Mouse (Mus musculus): ENCODE data around the gene Med20. TPM values are rescaled to one million over a fixed set of nuclear protein-coding genes. Genes with fewer than 3 reads are reported as not detected.

The Med20 gene
- polyA plus RNA-seq, 1 experiment = 25.8 TPM

GRCm38 (mm10) chr17:47599511-47600297 lies 11.7 kb upstream of the Med20 start:
- Histone ChIP-seq H3K79me3 (ENCODE audit: low read depth) (peaks cover 12% of the 10 kb centered on the region), H3K79me2 (ENCODE audit: control insufficient read depth, insufficient read depth) (peaks cover 20% of the 10 kb centered on the region), H3ac (ENCODE audit: control insufficient read depth, insufficient read length, low read depth) (no peak overlapping the region), H3K36me3 (ENCODE audit: control insufficient read depth, insufficient read depth) (peaks cover 68% of the 10 kb centered on the region), H3K4me3 (ENCODE audit: insufficient read depth, poor library complexity, severe bottlenecking) (no peak overlapping the region), H3K27me3 (ENCODE audit: control insufficient read depth, insufficient read depth, insufficient read length) (no peaks in the 10 kb centered on the region)
- TF ChIP-seq MAX (IDR thresholded peaks at IDR 0.05) (no peak), USF1 (IDR thresholded peaks at IDR 0.05; ENCODE audit: low read depth) (no peak), FOSL1 (IDR thresholded peaks at IDR 0.05; ENCODE audit: insufficient read depth, low read length, poor library complexity, severe bottlenecking) (no peak), CTCF (IDR thresholded peaks at IDR 0.05; ENCODE audit: control insufficient read depth, insufficient read depth, insufficient read length) (no peak), CEBPB (IDR thresholded peaks at IDR 0.05; ENCODE audit: low read depth) (no peak), MYOD1 (IDR thresholded peaks at IDR 0.05; ENCODE audit: control insufficient read depth, insufficient read length, low read depth) (no peak)

GRCm38 (mm10) chr17:47600601-47601388 lies 10.6 kb upstream of the Med20 start:
- Histone ChIP-seq H3K79me2 (ENCODE audit: control insufficient read depth, insufficient read depth) (peaks cover 16% of the 10 kb centered on the region), H3K27me3 (ENCODE audit: control insufficient read depth, insufficient read depth, insufficient read length) (no peaks in the 10 kb centered on the region), H3K36me3 (ENCODE audit: control insufficient read depth, insufficient read depth) (peaks cover 79% of the 10 kb centered on the region), H3K4me3 (ENCODE audit: insufficient read depth, poor library complexity, severe bottlenecking) (no peak overlapping the region), H3ac (ENCODE audit: control insufficient read depth, insufficient read length, low read depth) (no peak overlapping the region), H3K79me3 (ENCODE audit: low read depth) (peaks cover 12% of the 10 kb centered on the region)
- TF ChIP-seq MYOD1 (IDR thresholded peaks at IDR 0.05; ENCODE audit: control insufficient read depth, insufficient read length, low read depth) = no peak
- no peak for TF ChIP-seq MYOG (IDR thresholded peaks at IDR 0.05; ENCODE audit: control insufficient read depth, extremely low read depth, insufficient read length)
- TF ChIP-seq MAX (IDR thresholded peaks at IDR 0.05) = no peak
- no peak for TF ChIP-seq CTCF (IDR thresholded peaks at IDR 0.05; ENCODE audit: control insufficient read depth, insufficient read depth, insufficient read length)
- no peak for TF ChIP-seq FOSL1 (IDR thresholded peaks at IDR 0.05; ENCODE audit: insufficient read depth, low read length, poor library complexity, severe bottlenecking)
- no peak for TF ChIP-seq CEBPB (IDR thresholded peaks at IDR 0.05; ENCODE audit: low read depth)
- TF ChIP-seq USF1 (IDR thresholded peaks at IDR 0.05; ENCODE audit: low read depth) = no peak

- H3K36me3 ChIP-seq (ENCODE audit: control insufficient read depth, insufficient read depth) = peaks cover 85% of the 10 kb centered on the region
These were observed 10.0 kb upstream of the Med20 start for GRCm38 (mm10) chr17:47601389-47601755.

GRCm38 (mm10) chr17:47602289-47602688 lies 9.1 kb upstream of the Med20 start:
- Histone ChIP-seq H3K79me2 (ENCODE audit: control insufficient read depth, insufficient read depth) (peaks cover 13% of the 10 kb centered on the region), H3ac (ENCODE audit: control insufficient read depth, insufficient read length, low read depth) (no peak overlapping the region), H3K79me3 (ENCODE audit: low read depth) (peaks cover 3% of the 10 kb centered on the region), H3K4me3 (ENCODE audit: insufficient read depth, poor library complexity, severe bottlenecking) (no peak overlapping the region), H3K27me3 (ENCODE audit: control insufficient read depth, insufficient read depth, insufficient read length) (no peaks in the 10 kb centered on the region), H3K36me3 (ENCODE audit: control insufficient read depth, insufficient read depth) (peaks cover 90% of the 10 kb centered on the region)
- TF ChIP-seq MAX (IDR thresholded peaks at IDR 0.05) (no peak), MYOG (IDR thresholded peaks at IDR 0.05; ENCODE audit: control insufficient read depth, extremely low read depth, insufficient read length) (no peak), MYOD1 (IDR thresholded peaks at IDR 0.05; ENCODE audit: control insufficient read depth, insufficient read length, low read depth) (no peak), USF1 (IDR thresholded peaks at IDR 0.05; ENCODE audit: low read depth) (no peak), CEBPB (IDR thresholded peaks at IDR 0.05; ENCODE audit: low read depth) (no peak), CTCF (IDR thresholded peaks at IDR 0.05; ENCODE audit: control insufficient read depth, insufficient read depth, insufficient read length) (no peak), FOSL1 (IDR thresholded peaks at IDR 0.05; ENCODE audit: insufficient read depth, low read length, poor library complexity, severe bottlenecking) (no peak)

More at GRCm38 (mm10) chr17:47601389-47601755, 10.0 kb upstream of the Med20 start:
- Histone ChIP-seq H3K79me2 (ENCODE audit: control insufficient read depth, insufficient read depth) (peaks cover 13% of the 10 kb centered on the region), H3K4me3 (ENCODE audit: insufficient read depth, poor library complexity, severe bottlenecking) (no peak overlapping the region), H3K79me3 (ENCODE audit: low read depth) (peaks cover 9% of the 10 kb centered on the region), H3ac (ENCODE audit: control insufficient read depth, insufficient read length, low read depth) (no peak overlapping the region), H3K27me3 (ENCODE audit: control insufficient read depth, insufficient read depth, insufficient read length) (no peaks in the 10 kb centered on the region)
- no peak for TF ChIP-seq FOSL1 (IDR thresholded peaks at IDR 0.05; ENCODE audit: insufficient read depth, low read length, poor library complexity, severe bottlenecking)
- TF ChIP-seq MYOD1 (IDR thresholded peaks at IDR 0.05; ENCODE audit: control insufficient read depth, insufficient read length, low read depth) = no peak
- no peak for TF ChIP-seq USF1 (IDR thresholded peaks at IDR 0.05; ENCODE audit: low read depth)
- TF ChIP-seq MYOG (IDR thresholded peaks at IDR 0.05; ENCODE audit: control insufficient read depth, extremely low read depth, insufficient read length) = no peak
- TF ChIP-seq MAX (IDR thresholded peaks at IDR 0.05) = no peak

- no peak overlapping the region for H3K4me3 ChIP-seq (ENCODE audit: insufficient read depth, poor library complexity, severe bottlenecking)
- no peak for TF ChIP-seq FOSL1 (IDR thresholded peaks at IDR 0.05; ENCODE audit: insufficient read depth, low read length, poor library complexity, severe bottlenecking)
- TF ChIP-seq MYOG (IDR thresholded peaks at IDR 0.05; ENCODE audit: control insufficient read depth, extremely low read depth, insufficient read length) = no peak
- no peak for TF ChIP-seq MAX (IDR thresholded peaks at IDR 0.05)
- TF ChIP-seq MYOD1 (IDR thresholded peaks at IDR 0.05; ENCODE audit: control insufficient read depth, insufficient read length, low read depth) = no peak
- no peak for TF ChIP-seq CEBPB (IDR thresholded peaks at IDR 0.05; ENCODE audit: low read depth)
- TF ChIP-seq CTCF (IDR thresholded peaks at IDR 0.05; ENCODE audit: control insufficient read depth, insufficient read depth, insufficient read length) = no peak
- no peak for TF ChIP-seq USF1 (IDR thresholded peaks at IDR 0.05; ENCODE audit: low read depth)
These were observed 5.2 kb upstream of the Med20 start for GRCm38 (mm10) chr17:47606220-47606619.

More at GRCm38 (mm10) chr17:47606220-47606619, 5.2 kb upstream of the Med20 start:
- H3K36me3 ChIP-seq (ENCODE audit: control insufficient read depth, insufficient read depth) = peaks cover 76% of the 10 kb centered on the region
- H3K27me3 ChIP-seq (ENCODE audit: control insufficient read depth, insufficient read depth, insufficient read length) = no peaks in the 10 kb centered on the region
- H3ac ChIP-seq (ENCODE audit: control insufficient read depth, insufficient read length, low read depth) = no peak overlapping the region
- H3K79me2 ChIP-seq (ENCODE audit: control insufficient read depth, insufficient read depth) = peaks cover 49% of the 10 kb centered on the region
- H3K79me3 ChIP-seq (ENCODE audit: low read depth) = peaks cover 39% of the 10 kb centered on the region
